12 mouse cellular contexts compared by ENCODE assay signal in genomic region chr2:19145412-19145811, GRCm38 (mm10). TPM values are rescaled to one million over a fixed set of nuclear protein-coding genes. Genes with fewer than 3 reads are reported as not detected.
DNase-seq lines count a peak whose midpoint lies in the region; ATAC-seq and TF ChIP-seq lines count a peak whose summit lies in the region.
"Had no signal": no experiment of that assay in that cellular context is flagged by ENCODE, and none has a peak within 500 bp of the region (broad histone marks: within the 10 kb centered on the region; RNA-seq: fewer than 3 reads in every experiment).

No protein-coding gene starts in this region.

- DNase-seq in heart, adult 11 months = peak; percentile 89
- DNase-seq in heart, postnatal 14 days = no peak
- DNase-seq in layer of hippocampus, adult 2 months (ENCODE audit: low spot score in 2 of 2) = no peak
- no peak for DNase-seq in layer of hippocampus, adult 9-11 months
- DNase-seq in thymus, postnatal 14 days = peak; percentile 28
- DNase-seq in spleen, postnatal 36 days (ENCODE audit: low spot score in 2 of 2) = no peak
- no peak for DNase-seq in right cerebral cortex, postnatal 4 days

- TF ChIP-seq CTCF in layer of hippocampus, adult 2 months (conservative IDR thresholded peaks at IDR 0.05) = no peak

- no peak overlapping the region for H3K4me3 ChIP-seq in layer of hippocampus, adult 2 months
- H3K4me3 ChIP-seq: embryonic facial prominence, embryonic 13.5 days; intestine, embryonic 15.5 days had no signal

- peak overlapping the region; percentile 76 for H3K27ac ChIP-seq in layer of hippocampus, adult 2 months
- H3K27ac ChIP-seq: embryonic facial prominence, embryonic 13.5 days; intestine, embryonic 15.5 days had no signal

- ATAC-seq in granulocyte monocyte progenitor cell, adult 5-6 weeks (replicated peaks; ENCODE audit: poor library complexity, severe bottlenecking) = peak; percentile 97
- ATAC-seq: activated CD4-positive, CD25-positive, alpha-beta regulatory T cell, adult 4 months; intestine, embryonic 15.5 days had no signal

- intact Hi-C loops in heart, postnatal 14 days (cut with DNase I) = no loop called here

RNA-seq across cellular contexts. Expression of gene Armc3, which starts 53.7 kb away (rescaled TPM):
- not detected for total RNA-seq in heart, postnatal 14 days (2021)
- under 1 TPM; 0.72 to 0.81 TPM for total RNA-seq in layer of hippocampus, adult 2 months (2021)
- not detected in 2 replicates for total RNA-seq in granulocyte monocyte progenitor cell, adult 5-6 weeks (2014; fragmentation: Nextera tagmentation)
- total RNA-seq in granulocyte monocyte progenitor cell, adult 5-6 weeks (2017) = 0.05 and 1.2 TPM in 2 replicates
- total RNA-seq: heart, postnatal 10 days had no signal

Comparison
In these comparisons a context has a peak if more than half of its experiments do, and no peak if none do; other contexts are left out.
1. DNase-seq: peak in heart, adult 11 months (single experiment) and thymus, postnatal 14 days (single experiment); none in heart, postnatal 14 days (0 of 2), layer of hippocampus, adult 2 months (0 of 2), layer of hippocampus, adult 9-11 months (single experiment), spleen, postnatal 36 days (0 of 2) and right cerebral cortex, postnatal 4 days (single experiment).